Comparison of ENCODE assay signal across 16 mouse cellular contexts in the genomic region with DNA sequence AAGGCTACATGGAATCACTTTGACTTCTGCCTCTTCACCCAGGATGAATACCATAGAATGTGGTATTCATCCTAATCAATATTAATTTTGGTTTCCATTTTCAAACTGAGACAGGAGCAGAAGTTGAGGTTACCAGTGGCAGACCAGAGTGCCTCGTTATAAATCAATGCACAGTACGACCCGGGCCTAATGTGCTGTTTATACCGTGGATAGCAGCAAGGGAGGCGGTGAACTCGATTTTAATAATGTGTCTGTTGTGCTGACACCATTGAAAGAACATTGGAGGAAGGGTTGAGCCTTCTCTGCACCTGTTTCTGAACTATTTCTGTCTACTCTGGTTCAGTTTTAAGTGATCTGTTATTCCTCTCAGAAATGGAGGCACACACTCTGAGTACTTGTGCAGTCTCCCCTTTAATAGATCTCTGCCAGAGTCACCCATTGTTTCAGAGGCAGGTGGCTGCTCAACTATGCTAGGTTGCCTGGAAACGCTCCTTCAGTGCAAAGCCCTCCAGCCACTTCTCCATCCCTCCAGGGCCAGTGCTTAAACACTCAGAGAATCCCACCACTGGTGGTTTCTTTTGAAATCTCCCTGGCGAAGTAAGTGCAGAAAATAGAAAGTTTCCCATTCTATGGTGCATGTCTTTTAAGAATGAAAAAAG.
DNase-seq lines count a peak whose midpoint lies in the region; ATAC-seq lines count a peak whose summit lies in the region.
"Had no signal": no experiment of that assay in that cellular context is flagged by ENCODE, and none has a peak within 500 bp of the region (broad histone marks: within the 10 kb centered on the region; RNA-seq: fewer than 3 reads in every experiment).

No protein-coding gene starts in this region.

- no peaks in the 10 kb centered on the region for H3K36me3 ChIP-seq in forebrain, embryonic 12.5 days (replicated peaks)
- no peaks in the 10 kb centered on the region for H3K36me3 ChIP-seq in hindbrain, embryonic 15.5 days
- no peaks in the 10 kb centered on the region for H3K36me3 ChIP-seq in neural tube, embryonic 12.5 days
- H3K36me3 ChIP-seq: heart, embryonic 10.5 days; limb, embryonic 15.5 days had no signal

- WGBS in forebrain, embryonic 12.5 days = 27% methylated on average over 8 of the region's 8 CpGs
- 34% methylated on average over 8 of the region's 8 CpGs for WGBS in hindbrain, embryonic 15.5 days
- 39% methylated on average over 8 of the region's 8 CpGs for WGBS in neural tube, embryonic 12.5 days

- DNase-seq in embryo, embryonic 11 days = peak; percentile 27
- no peak for DNase-seq in spleen, postnatal 10 days (ENCODE audit: low spot score in 2 of 2)
- DNase-seq in urinary bladder, postnatal 14 days (ENCODE audit: low spot score) = no peak
- DNase-seq in left cerebral cortex, postnatal 10 days (ENCODE audit: extremely low spot score in 1 of 2, low spot score in 2 of 2) = no peak
- DNase-seq: adrenal gland, postnatal 25 days; cerebellum, adult 11 months; heart, postnatal 36 days; kidney, adult 2 months; lung, postnatal 14 days; spleen, adult 18-20 months had no signal

- H3K4me3 ChIP-seq in forebrain, embryonic 12.5 days (replicated peaks) = no peak overlapping the region
- no peak overlapping the region for H3K4me3 ChIP-seq in hindbrain, embryonic 15.5 days
- H3K4me3 ChIP-seq in neural tube, embryonic 12.5 days = no peak overlapping the region
- H3K4me3 ChIP-seq: heart, embryonic 10.5 days; limb, embryonic 15.5 days had no signal

- no peaks in the 10 kb centered on the region for H3K27me3 ChIP-seq in forebrain, embryonic 12.5 days
- H3K27me3 ChIP-seq in hindbrain, embryonic 15.5 days = no peaks in the 10 kb centered on the region
- no peaks in the 10 kb centered on the region for H3K27me3 ChIP-seq in neural tube, embryonic 12.5 days (replicated peaks)
- H3K27me3 ChIP-seq: limb, embryonic 15.5 days had no signal

- H3K4me2 ChIP-seq in forebrain, embryonic 12.5 days = no peak overlapping the region
- H3K4me2 ChIP-seq in hindbrain, embryonic 15.5 days = no peak overlapping the region
- no peak overlapping the region for H3K4me2 ChIP-seq in neural tube, embryonic 12.5 days (replicated peaks)
- H3K4me2 ChIP-seq: limb, embryonic 15.5 days had no signal

- intact Hi-C loops in left cerebral cortex, postnatal 10 days (cut with DNase I) = no loop called here

- peak overlapping the region; percentile 33; the same call in 1 of the 2 replicates for H3K27ac ChIP-seq in forebrain, embryonic 12.5 days
- H3K27ac ChIP-seq in hindbrain, embryonic 15.5 days (replicated peaks) = no peak overlapping the region
- no peak overlapping the region for H3K27ac ChIP-seq in neural tube, embryonic 12.5 days
- H3K27ac ChIP-seq: heart, embryonic 10.5 days; limb, embryonic 15.5 days had no signal

- peaks cover 6% of the 10 kb centered on the region for H3K4me1 ChIP-seq in forebrain, embryonic 12.5 days
- no peaks in the 10 kb centered on the region for H3K4me1 ChIP-seq in hindbrain, embryonic 15.5 days (replicated peaks)
- H3K4me1 ChIP-seq in neural tube, embryonic 12.5 days = peaks cover 6% of the 10 kb centered on the region
- H3K4me1 ChIP-seq: heart, embryonic 10.5 days; limb, embryonic 15.5 days had no signal

- no peak overlapping the region for H3K9ac ChIP-seq in forebrain, embryonic 12.5 days
- no peak overlapping the region for H3K9ac ChIP-seq in hindbrain, embryonic 15.5 days
- H3K9ac ChIP-seq in neural tube, embryonic 12.5 days = no peak overlapping the region
- H3K9ac ChIP-seq: limb, embryonic 15.5 days had no signal

- no peaks in the 10 kb centered on the region for H3K9me3 ChIP-seq in forebrain, embryonic 12.5 days
- H3K9me3 ChIP-seq in hindbrain, embryonic 15.5 days = no peaks in the 10 kb centered on the region
- no peaks in the 10 kb centered on the region for H3K9me3 ChIP-seq in neural tube, embryonic 12.5 days
- H3K9me3 ChIP-seq: heart, embryonic 10.5 days; limb, embryonic 15.5 days had no signal

- peak; percentile 87 for ATAC-seq in forebrain, embryonic 12.5 days (ENCODE audit: low FRiP score)
- peak; percentile 63; the same call in 1 of the 2 replicates for ATAC-seq in hindbrain, embryonic 15.5 days (ENCODE audit: low FRiP score, low read depth)
- ATAC-seq in neural tube, embryonic 12.5 days (ENCODE audit: low FRiP score, low read depth) = peak; percentile 72
- ATAC-seq in CD4-positive, CD25-positive, alpha-beta regulatory T cell, adult 4 months = no peak
